Mouse (Mus musculus): ENCODE measurements around the gene Slamf9. TPM values are rescaled to one million over a fixed set of nuclear protein-coding genes. Genes with fewer than 3 reads are reported as not detected.

The Slamf9 gene
- total RNA-seq, 1 experiment from 2014 or later: 1.2 TPM

- DNase-seq: no peak
Measured at GRCm38 (mm10) chr1:172462534-172462933, 12.6 kb upstream of the Slamf9 start.

DNA sequence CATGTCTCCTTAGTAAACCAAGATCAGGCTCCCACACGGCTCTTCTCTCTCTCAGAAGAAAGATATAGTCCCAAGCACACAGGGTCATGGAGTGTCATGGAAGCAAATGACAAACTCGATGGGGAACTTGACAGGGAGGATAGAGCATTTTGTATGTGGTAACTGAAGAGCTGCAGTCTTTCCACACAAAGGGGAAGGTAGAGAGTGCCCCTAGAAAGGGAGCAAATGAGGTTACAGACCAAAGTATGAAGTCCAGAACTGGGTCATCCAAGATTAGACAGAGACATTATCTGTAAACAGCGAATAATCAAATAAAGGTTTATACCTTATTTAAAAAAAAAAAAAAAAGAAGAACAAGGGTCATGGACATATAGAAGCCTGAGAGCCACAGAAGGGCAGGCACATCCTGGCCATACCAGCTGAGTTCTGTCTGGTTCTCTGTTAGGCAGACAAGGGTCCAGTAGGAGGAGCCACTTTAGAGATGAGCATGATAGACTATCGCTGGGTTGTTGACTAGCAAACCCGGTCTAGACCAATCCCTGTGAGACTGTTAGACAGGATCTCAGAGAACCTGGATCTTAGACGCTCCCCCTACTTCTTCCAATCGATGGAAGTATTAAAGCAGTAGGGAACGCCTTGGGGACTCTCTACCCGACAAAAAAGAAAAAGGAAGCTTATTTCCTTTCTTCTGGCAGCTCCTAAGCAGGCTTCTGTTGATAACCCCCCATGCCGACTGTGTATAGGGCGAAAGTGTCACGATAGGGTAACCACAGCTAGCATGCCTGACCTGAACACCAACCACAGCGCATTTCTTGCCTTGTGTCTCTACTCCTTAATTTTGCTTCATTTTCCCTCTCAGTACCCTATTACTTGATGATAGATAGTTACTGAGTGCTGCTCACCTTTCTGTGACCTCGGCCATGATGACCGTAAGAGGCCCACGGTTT is 11.5 kb upstream of the Slamf9 start:
- DNase-seq: no peak

DNA sequence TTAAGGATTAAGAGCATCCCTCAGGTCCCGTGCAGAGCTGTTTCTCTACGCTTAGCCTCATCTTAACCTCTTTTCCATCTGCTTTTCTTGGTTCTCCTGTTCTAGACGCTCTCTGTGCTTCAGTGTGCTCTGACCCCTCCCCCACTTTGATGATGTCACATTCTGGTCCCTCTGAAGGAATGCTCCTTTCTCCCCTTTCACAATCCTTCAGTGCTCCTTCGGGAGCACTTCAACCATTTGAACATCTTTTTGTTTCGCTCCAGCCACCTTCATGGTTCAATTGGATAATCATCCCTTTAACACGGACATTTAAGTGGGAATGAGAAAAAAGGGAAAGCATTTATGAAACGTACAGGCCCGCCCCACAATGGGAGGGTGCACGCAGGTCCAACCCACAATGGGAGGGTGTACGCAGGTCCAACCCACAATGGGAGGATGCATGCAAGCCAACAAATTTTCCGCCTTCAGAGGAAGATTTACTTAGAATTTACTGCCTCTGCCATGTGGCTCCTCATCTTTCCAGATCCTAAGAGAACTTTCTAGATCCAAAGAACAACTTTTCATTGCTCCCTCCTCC is 6.8 kb upstream of the Slamf9 start:
- no peak for DNase-seq

DNA sequence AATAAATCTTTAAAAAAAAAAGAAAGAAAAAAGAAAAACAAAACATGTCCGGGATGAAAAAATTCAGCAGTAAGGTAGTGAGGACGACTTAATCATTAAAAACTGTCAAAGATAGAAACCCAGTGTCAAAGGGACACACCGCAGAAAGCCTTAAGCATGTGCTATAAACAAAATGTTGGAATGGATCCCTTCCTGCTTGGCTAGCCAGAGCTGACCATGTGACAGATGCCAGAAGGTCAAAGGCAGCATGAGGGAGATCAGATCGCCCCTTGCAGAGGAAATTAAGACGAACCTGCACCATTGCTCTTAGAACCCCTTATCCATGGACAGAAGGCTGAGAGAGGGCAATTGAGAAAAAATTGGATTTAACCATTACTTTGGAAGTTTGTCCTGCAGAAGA is 5.8 kb upstream of the Slamf9 start:
- no peak for DNase-seq

- no peak for DNase-seq
Measured at GRCm38 (mm10) chr1:172469810-172470448, 5.2 kb upstream of the Slamf9 start.

DNA sequence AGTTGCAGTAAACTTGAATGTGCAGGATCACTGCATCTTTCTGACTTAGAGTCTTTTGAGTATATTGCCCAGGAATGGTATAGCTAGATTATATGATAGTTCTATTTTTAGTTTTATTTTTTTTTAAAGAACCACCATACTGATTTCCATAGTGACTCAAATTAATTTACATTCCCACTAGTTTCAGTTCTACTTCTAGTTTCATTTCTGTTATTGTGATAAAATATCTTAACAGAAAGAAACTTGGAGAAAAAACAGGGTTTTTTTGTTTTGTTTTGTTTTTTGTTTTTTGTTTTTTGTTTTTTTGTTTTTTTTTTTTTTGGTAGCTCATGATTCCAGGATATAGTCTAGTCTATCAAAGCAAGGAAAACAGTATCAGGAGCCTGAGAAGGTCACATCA is 2.2 kb upstream of the Slamf9 start:
- DNase-seq: no peak

- no peak for DNase-seq
Measured at GRCm38 (mm10) chr1:172474196-172474595, 962 bp upstream of the Slamf9 start.

- DNase-seq: no peak
Measured at GRCm38 (mm10) chr1:172478020-172478419, 2.9 kb downstream of the Slamf9 start.

GRCm38 (mm10) chr1:172480376-172480775 is 5.2 kb downstream of the Slamf9 start:
- no peak for DNase-seq

DNA sequence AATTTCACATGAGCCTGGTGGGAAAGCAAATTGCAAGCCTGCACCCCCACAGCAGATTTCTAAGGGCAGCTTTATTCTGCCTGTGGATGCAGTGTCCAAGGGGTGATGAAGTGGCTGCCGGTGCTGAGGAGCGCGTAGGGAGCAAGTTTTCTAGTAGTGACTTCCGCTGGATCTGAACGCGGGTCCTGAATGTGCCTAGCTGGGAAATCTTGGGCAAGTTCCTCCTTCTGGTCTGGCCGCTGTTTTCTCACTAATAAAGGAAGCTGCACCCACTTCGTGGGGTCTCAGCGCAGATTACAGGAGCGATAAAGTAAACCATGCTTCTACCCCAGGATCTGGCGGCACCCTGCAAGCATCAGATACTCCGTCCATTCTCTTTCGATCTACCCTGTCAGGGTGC is 6.0 kb downstream of the Slamf9 start:
- DNase-seq: no peak

DNA sequence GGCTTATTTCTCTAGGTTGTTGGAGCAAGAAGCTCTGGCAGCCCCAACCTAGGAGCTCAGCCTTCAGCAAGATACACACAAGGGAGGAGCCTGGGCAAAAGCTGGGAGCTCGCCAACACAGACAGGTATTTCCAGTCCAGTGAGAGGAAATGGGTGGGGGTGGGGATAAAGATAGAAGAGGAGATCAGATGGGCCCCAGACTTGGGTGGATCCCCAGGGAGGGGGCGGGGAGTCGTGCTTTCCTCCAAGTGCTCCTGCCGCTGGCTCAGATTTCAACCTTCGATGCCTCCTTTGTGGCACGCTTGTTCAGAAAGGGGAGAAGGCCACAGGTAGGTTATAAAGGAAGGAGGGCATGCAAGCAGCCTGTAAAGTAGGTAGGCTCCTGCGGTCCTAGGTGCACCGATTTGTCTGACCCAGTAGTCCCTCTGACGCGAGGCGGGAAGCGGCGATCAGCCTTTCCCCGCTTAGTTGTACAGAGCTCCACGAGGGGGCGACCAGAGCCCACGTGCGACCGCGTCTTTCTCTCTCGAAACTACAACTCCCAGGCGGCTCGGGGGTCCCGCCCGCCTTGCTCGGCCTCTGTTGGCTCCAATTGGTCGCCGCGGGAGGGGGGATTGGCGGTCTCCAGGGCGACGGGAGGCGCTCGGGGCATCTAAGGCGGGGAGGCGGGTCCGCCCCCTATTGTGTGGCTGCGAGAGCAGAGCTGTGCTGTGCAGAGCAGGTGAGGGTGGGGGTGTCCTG is 6.6 kb downstream of the Slamf9 start, which contains the start of gene Igsf9:
Gene Igsf9, plus strand, starts transcription at position 249 of the 741 bp plus-strand sequence.
- peak; percentile 92 for DNase-seq

DNA sequence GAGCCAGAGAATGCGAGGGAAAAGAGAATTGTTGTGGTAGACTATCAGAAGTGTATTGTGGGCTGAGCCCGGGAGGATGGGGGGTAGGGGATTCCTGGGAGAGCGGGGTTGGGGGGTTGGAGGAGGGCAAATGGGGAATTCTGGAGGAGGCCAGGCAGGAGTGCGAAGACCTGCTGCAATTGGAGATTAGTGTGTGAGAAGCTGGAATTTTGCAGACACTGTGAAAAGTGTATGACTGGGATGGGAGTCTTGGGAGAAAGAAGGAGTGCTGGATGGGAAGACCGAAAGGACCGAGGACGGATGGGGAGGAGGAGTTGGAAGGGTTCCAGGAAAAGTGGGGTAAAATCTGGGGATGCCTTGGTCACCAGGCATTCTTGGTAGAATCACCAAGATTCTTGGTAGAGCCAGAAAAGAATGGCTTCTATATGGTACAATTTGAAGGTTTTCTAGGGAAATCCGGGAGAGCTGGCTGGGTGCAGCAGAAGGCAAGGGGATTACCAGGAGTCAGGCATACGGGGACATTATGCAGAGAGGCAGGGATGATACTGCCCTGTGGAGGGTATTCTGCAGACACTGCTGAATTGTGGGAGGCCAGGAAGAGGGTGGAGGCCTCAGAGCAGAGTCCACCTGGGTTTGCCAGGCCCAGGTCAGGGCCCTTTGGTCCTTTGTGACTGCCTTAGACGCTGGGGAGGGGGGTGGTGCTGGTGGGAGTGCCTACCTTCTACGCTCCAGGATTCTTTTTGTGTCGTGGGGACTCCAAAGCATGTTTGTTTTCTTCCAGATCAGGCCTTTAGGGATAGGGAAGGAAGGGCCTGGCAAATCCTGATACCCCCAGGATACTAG is 7.6 kb downstream of the Slamf9 start:
- no peak for DNase-seq

GRCm38 (mm10) chr1:172483361-172483660 is 8.2 kb downstream of the Slamf9 start:
- no peak for DNase-seq

DNA sequence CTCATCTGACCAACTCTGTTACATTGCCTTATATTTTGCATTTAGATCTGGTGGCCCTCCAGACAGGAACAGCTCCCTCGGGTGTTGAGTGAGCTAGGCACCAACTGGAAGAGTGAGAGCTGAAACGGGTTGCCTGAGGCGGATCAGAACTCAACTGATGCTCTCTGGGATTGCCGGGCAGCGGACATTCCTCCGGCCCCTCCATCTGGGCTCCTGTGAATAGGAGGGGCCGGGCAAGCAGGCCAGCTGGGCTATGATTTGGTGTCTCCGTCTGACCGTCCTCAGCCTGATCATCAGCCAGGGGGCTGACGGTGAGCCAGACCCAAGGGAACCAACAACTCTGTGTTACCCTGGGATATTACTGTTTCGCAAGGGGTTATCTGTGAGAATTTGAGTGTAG is 9.1 kb downstream of the Slamf9 start:
- no peak for DNase-seq

DNA sequence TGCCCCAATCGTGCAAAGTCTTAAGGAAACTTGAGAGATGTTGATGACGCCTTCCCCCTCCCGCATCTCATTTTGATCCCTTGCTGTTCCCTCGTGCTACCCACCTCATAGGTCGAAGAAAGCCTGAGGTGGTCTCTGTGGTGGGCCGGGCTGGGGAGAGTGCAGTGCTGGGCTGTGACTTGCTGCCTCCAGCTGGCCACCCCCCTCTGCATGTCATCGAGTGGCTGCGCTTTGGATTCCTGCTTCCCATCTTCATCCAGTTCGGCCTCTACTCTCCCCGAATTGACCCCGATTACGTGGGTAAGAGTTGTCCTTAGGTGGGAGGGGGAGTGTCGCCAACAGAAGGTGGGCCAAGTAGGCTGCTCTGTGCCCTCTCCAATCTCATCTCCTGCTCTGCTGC is 9.5 kb downstream of the Slamf9 start:
- DNase-seq: no peak

- no peak for DNase-seq
Measured at GRCm38 (mm10) chr1:172485821-172486220, 10.7 kb downstream of the Slamf9 start.

- no peak for DNase-seq
Measured at GRCm38 (mm10) chr1:172486236-172486635, 11.1 kb downstream of the Slamf9 start.

DNA sequence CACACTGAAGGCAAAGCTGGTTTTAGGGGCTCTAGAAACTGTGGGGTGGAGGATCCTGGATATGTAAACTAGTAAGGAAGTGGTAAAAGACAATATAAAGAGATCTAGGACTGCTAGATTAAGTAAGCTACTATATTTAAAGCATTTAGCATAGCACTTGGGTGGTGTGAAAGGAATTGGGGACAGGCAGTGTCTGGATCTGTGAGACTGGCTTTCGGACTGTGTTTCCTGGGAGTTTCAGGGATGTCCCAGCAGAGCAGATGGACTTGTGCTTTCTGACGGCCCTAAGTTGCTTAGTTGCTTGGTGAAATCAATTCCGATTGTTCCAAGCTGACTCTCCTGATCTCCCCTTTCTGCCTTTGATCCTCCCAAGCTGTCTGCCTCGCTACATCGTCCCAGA is 11.5 kb downstream of the Slamf9 start:
- no peak for DNase-seq

- DNase-seq: no peak
Measured at GRCm38 (mm10) chr1:172487859-172488258, 12.7 kb downstream of the Slamf9 start.

GRCm38 (mm10) chr1:172488831-172489230 is 13.7 kb downstream of the Slamf9 start:
- no peak for DNase-seq

GRCm38 (mm10) chr1:172489585-172490250 is 14.6 kb downstream of the Slamf9 start:
- no peak for DNase-seq

All from adrenal gland, postnatal 14 days (tissue).